Comparison of ENCODE assay signal across 14 mouse cellular contexts in genomic region chr6:32309147-32309546, GRCm38 (mm10).
"Had no signal": no experiment of that assay in that cellular context is flagged by ENCODE, and none has a peak within 500 bp of the region (broad histone marks: within the 10 kb centered on the region; RNA-seq: fewer than 3 reads in every experiment).

No protein-coding gene starts in this region.

- DNase-seq: lung, adult 18-20 months; lung, embryonic 14.5 days; lung, postnatal 10 days; lung, postnatal 4 days; midbrain, embryonic 14.5 days; retina, postnatal 1 day; right cerebral cortex, adult 18-20 months; right cerebral cortex, postnatal 25 days; right cerebral cortex, postnatal 4 days; spleen, adult 18-20 months; thymus, adult 18-20 months; thymus, postnatal 14 days; thymus, postnatal 36 days had no signal

- ATAC-seq: midbrain, embryonic 16.5 days had no signal
